Mouse (Mus musculus) heart, postnatal 10 days (tissue): ENCODE data around the gene Ddr2. TPM values are rescaled to one million over a fixed set of nuclear protein-coding genes. Genes with fewer than 3 reads are reported as not detected.
"Not testable (repeated sequence)": the region's sequence is repeated elsewhere in the genome, so short reads cannot be mapped to it uniquely, and the experiment has no call there.

ENCODE experiments used
- DNase-seq, 2 experiments: peaks; one replicate each; pipeline ENCODE4 v3.0.0; 2021
- intact Hi-C: fragments of 180-260 bp; cut with DNase I; formaldehyde crosslinking; loops from one replicate; pipeline ENCODE4 v1.15.1; 2025
- total RNA-seq, 2 experiments: library from RNA; stranded (reverse); gene quantifications; 2 replicates each; pipeline ENCODE4 v1.2.3; 2021

Ddr2 gene
- total RNA-seq, 2 experiments from 2014 or later: 27.8 to 30.5 TPM

GRCm38 (mm10) chr1:170044726-170045471 is 65.7 kb downstream of the Ddr2 start:
- intact Hi-C loops: loop anchor here (5.0 kb wide), 1 partner anchor 87 kb away; no protein-coding TSS in a partner anchor
- DNase-seq: no peak

DNA sequence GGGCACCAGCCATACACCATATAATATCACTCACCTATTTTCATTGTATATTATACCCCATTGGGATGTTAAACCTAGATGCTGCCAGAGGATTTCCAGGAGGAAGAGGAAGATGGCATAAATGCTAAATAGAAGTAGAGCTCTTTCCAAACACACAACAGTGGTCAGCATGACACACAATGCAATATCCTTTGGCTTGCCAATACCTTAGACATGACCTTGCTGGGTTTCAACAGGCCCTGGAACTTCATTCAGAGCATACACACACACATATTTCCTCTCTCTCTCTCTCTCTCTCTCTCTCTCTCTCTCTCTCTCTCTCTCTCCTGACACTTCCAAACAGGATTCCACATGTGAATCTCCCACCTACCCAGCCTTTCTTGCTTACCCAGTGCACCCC is 66.8 kb downstream of the Ddr2 start:
- DNase-seq: no peak
- intact Hi-C loops: no loop called here

GRCm38 (mm10) chr1:170042996-170043395 is 67.6 kb downstream of the Ddr2 start:
- intact Hi-C loops: no loop called here

GRCm38 (mm10) chr1:170039402-170039801 is 71.2 kb downstream of the Ddr2 start:
- intact Hi-C loops: no loop called here
- no peak for DNase-seq

More at GRCm38 (mm10) chr1:170042996-170043395, 67.6 kb downstream of the Ddr2 start:
- DNase-seq: no peak

DNA sequence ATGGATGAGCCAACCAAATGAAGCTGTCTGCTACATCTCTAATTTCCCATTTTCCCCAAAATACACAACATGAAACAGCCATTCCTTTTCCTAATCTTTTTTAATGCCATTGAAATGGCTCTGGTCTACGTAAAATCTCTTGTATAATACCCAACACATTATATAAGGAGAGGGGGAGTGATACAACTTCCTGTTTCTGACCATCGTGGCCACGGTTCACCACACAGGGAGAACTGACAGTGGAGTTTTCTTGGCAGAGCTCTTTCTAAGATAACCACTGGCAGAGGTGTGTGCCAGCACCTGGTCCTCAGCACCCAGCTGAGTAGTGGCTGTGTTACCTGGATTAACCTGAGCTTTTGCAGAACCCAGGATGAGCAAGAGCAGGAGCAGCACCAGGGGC is 75.0 kb downstream of the Ddr2 start:
- DNase-seq: no peak
- intact Hi-C loops: no loop called here

GRCm38 (mm10) chr1:170034961-170035360 is 75.6 kb downstream of the Ddr2 start:
- intact Hi-C loops: no loop called here

GRCm38 (mm10) chr1:170031656-170032055 is 78.9 kb downstream of the Ddr2 start:
- DNase-seq: no peak
- intact Hi-C loops: no loop called here

More at GRCm38 (mm10) chr1:170034961-170035360, 75.6 kb downstream of the Ddr2 start:
- DNase-seq: no peak

DNA sequence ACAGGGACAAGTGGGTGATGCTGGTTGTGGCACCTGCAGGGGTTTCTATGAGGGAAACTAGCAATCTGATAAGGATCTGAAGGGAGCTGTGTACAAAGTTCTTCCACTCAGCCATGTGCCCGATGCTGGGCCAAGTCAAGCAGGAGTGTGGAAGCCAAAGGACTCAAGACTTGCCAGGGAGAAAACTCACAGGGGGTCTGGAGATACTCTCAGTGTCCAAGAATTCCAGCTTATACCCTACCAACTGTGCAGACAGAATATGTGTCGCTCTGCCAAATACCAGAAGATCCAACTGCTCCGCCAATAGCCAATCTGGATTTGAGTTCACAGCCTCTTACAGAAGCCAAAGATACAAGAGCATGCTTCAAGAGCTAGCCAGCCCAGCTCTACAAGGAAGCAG is 95.8 kb downstream of the Ddr2 start:
- intact Hi-C loops: loop anchor here (5.0 kb wide), 1 partner anchor 43 kb away; no protein-coding TSS in a partner anchor
- DNase-seq: no peak

GRCm38 (mm10) chr1:170010716-170011505 is 99.7 kb downstream of the Ddr2 start:
- peak; percentile 66 to 67 for DNase-seq
- intact Hi-C loops: loop anchor here (5.0 kb wide), 1 partner anchor 46 kb away; no protein-coding TSS in a partner anchor

DNA sequence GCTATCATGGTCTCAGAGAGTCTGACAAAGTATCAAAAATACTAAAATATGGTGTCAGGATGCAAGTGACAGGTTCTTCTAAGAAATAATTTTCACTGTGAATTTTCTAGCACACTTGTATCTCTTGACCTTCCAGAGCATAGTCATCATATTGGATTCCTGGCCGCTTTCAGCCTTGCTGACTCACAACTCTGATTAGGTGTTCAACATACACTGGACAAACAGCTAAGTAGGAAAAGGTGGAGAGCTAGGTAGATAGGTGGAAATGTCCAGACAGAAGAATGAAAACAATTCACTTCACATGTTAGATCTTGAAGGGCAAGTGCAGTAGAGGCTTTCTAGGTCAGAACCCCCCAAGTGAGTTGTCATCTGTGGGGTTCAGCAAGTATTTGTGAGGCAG is 101.3 kb downstream of the Ddr2 start:
- intact Hi-C loops: no loop called here
- DNase-seq: no peak

DNA sequence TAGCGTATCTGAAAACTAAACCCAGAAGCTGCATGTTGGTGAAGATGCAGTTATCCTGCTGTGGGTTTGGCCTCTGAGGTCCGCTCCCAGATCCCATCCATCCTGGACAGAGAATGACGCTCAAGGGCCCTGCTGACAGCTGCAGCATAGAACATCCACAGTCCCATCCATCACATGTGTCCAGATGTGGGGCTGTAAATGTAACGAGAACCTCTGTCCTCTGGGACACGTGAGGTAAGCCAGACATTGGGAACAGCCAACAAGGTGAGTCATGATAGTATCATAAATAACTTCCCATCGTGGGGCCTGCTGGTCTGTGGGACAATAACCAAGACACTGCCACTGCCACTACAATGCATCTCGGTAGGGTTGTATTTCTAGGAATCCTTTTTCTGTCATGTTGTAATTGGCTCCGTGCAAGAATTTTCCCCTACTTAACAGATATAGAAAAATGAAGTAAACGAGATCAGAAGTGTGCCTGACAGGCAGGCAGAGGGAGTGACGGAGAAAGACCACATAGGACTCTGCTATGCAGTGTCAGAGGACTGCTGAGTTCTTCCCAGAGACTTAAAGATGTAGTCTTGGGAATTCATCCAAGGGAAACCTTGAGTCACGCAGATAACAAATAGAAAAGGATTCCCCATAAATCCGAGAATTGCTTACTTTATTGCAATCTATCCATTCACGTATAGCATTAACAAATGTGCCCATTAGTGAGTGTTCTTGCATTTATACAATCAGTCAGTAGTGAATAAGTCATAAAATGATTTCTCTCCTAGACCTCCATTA is 101.9 kb downstream of the Ddr2 start:
- intact Hi-C loops: no loop called here
- no peak for DNase-seq

- DNase-seq: peak; percentile 48 to 68
- intact Hi-C loops: no loop called here
Observed at GRCm38 (mm10) chr1:170006516-170006915, 104.0 kb downstream of the Ddr2 start.

DNA sequence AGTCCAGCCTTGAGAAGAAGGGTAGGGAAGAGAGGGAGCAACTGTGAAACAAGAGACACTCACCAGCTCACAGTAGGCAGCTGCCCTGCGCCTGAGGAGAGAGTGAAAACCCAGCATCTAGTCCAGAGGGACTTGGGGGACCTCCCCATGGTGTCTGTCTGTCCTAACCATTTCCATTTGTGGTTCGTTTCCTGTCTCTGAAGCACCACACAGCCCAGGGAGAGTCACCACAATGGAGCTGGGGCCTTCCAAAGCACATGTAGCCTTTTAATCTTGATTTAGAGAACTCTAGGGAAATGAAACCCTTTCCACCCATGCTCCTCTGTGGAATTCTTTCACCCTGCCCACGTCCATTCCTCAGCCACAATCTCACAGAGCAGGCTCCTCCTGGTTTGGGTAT is 105.3 kb downstream of the Ddr2 start:
- DNase-seq: no peak
- intact Hi-C loops: no loop called here

DNA sequence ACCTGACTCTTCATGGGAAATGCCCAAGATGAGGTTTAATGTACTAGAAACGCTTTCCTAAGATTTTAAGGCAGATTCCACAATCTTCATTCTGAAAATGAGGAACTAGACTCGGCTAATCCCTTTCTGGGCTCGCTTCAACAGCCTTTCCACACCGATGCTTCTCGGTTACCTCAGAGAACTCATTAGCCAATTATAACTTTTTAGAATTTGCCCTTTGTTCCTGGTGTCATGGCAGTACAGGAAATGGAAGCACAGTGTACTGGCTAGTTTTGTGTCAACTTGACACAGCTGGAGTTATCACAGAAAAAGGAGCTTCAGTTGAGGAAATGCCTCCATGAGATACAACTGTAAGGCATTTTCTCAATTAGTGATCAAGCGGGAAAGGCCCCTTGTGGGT is 116.7 kb downstream of the Ddr2 start:
- DNase-seq, intact Hi-C loops: not testable (repeated sequence)

- intact Hi-C loops: no loop called here
- peak; percentile 25 to 36 for DNase-seq
Observed at GRCm38 (mm10) chr1:169986166-169986565, 124.4 kb downstream of the Ddr2 start.

DNA sequence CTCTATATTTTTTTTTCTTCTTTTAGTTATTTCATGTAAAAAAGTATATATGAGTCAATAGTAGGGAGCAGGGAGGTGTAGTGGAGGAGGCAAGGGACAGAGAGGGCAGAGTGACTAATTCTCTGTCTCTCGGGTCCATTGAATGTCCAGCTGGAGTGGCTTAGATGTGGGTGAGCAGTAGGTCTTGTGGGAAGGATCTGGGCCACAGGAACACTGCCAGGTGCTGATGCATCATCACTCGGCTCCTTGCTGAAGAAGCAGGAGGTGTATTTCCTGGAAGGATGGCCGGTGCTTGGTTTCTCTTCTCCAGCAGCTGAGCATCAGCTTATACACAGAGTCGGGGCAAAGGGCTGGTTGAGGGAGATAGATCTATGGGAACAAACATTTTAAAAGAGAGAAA is 132.9 kb downstream of the Ddr2 start:
- DNase-seq: no peak
- intact Hi-C loops: no loop called here

DNA sequence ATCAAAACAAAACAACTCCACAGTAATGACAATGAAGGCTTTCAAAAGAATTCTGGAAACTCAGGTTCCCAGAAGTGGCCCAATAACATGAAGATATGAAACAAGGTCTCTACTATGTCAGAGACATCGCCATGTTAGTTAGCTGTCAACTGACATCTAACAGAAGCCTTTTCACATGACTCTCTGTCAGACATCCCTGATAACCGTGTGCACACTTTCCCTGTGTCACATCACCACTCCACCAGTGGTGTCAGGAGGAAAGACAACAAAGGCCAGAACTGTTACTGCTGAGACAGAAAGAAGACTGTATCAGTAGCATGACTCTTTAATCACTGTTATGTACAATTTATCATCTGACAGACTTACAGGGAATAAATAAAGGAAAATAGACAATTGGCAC is 138.6 kb downstream of the Ddr2 start:
- DNase-seq: peak in 1 of 2 experiments; percentile 14
- intact Hi-C loops: loop anchor here (2.0 kb wide), 1 partner anchor 165 kb away; no protein-coding TSS in a partner anchor

GRCm38 (mm10) chr1:169970936-169971335 is 139.6 kb downstream of the Ddr2 start:
- intact Hi-C loops: loop anchor here (2.0 kb wide), 1 partner anchor 166 kb away; no protein-coding TSS in a partner anchor

DNA sequence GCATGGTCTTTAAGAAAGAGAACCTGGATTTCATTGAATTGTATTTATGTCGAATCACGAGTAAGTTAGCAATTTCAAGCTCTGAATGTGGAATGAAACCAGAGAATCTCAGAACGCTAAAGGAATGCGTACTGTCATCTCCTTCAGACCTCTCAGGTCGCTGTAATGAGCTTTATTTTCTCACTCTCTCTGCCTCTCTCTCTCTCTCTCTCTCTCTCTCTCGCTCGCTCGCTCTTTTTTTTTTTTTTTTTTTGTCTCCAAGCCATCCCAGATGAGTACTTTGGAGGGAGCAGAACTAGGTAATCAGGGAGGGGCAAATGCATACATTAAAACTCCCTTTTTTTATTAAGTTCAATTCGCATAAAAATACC is 141.1 kb downstream of the Ddr2 start:
- DNase-seq: no peak
- intact Hi-C loops: no loop called here

More at GRCm38 (mm10) chr1:169970936-169971335, 139.6 kb downstream of the Ddr2 start:
- no peak for DNase-seq

DNA sequence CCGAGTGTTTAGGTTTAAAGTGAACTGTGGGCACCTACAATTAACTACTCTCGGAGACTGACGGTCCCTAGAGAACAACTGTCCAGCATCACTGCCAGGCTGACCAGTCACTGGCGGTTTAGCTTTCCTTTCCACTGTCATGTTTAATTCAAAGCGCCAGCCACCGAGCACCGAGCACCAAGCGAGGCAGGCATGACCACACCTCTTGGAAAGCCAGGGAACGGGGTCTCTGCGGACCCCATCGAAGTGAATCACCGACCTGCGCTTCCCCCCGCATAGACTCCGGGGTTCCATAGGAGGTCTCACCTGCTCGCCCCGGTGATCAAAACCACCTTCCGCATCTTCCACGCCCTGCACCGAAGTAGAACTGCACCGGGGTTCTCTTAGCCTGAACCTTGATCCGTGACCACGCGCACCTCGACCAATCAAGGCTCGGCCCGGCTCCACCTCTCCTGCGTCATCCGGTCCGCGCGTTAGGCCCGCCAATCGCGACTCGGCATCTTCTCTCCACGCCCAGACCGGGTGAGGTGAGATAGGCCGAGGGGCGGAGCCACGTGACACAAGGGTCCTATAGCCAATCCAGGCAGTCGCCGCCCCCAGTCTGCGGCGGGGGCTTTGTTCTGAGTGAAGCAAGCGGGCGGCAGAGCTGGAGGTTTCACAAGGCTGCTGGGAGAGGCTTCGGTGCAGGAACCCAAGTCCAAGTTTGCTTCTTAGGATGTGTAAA is 141.6 kb downstream of the Ddr2 start, which contains the start of gene Hsd17b7:
Hsd17b7 (minus strand) TSS at position 450 of the 724 bp plus-strand sequence.
- DNase-seq: peak; percentile 99
- intact Hi-C loops: no loop called here
